Mouse (Mus musculus): ENCODE measurements around the gene Slf2.

DNA sequence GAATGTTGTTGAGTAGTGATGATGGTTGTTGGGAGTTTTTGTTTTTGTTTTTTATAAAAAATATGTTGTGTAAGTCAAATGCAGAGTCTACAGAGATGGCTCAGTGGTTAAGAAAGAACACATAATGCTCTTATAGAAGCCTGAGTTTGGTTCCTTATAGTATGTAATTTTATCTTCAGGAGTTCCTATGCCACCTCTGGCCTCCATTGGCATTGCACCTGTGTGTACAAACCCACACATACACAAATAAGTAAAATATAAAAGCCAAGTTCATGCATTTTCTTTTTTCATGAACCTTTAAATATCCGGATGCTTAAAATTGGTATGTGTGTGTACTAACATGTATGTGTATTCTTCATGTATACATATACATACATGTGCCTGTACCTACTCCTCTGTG is 35.0 kb downstream of the Slf2 start:
- TF ChIP-seq CTCF (IDR thresholded peaks at IDR 0.05; ENCODE audit: low read depth, low read length) (no peak), POLR2A (IDR thresholded peaks at IDR 0.05; ENCODE audit: extremely low read depth, insufficient read depth, low read length) (no peak)
